Mouse (Mus musculus) heart, postnatal 36 days (tissue): ENCODE data around the gene Proz. TPM values are rescaled to one million over a fixed set of nuclear protein-coding genes. Genes with fewer than 3 reads are reported as not detected.

Source experiments
- DNase-seq, 2 experiments: peaks; one replicate each; pipeline ENCODE4 v3.0.0; 2021 to 2022
- intact Hi-C: fragments of 180-260 bp; cut with DNase I; formaldehyde crosslinking; loops from one replicate; pipeline ENCODE4 v1.15.1; 2025
- total RNA-seq, 2 experiments: library from RNA; stranded (reverse); gene quantifications; 2 replicates each; pipeline ENCODE4 v1.2.3; 2021

Proz gene
- total RNA-seq, 2 experiments from 2014 or later: not detected

GRCm38 (mm10) chr8:13105908-13106551, 45.3 kb downstream of the Proz start:
- intact Hi-C loops: loop anchor here (2.0 to 10.0 kb wide), 6 partner anchors 53 to 1551 kb away; partner anchors contain the start of genes Atp11a, Cars2, Ing1 and Lamp1
- no peak for DNase-seq

GRCm38 (mm10) chr8:13107990-13108638, 47.4 kb downstream of the Proz start:
- no peak for DNase-seq
- intact Hi-C loops: loop anchor here (5.0 to 10.0 kb wide), 5 partner anchors 131 to 1553 kb away; partner anchors contain the start of genes Atp11a, Cars2, Ing1 and Tubgcp3

GRCm38 (mm10) chr8:13108967-13109366, 48.3 kb downstream of the Proz start:
- DNase-seq: no peak
- intact Hi-C loops: loop anchor here (5.0 to 10.0 kb wide), 5 partner anchors 132 to 1554 kb away; partner anchors contain the start of genes Atp11a, Cars2, Ing1 and Tubgcp3

GRCm38 (mm10) chr8:13109416-13109960, 48.8 kb downstream of the Proz start:
- DNase-seq: no peak
- intact Hi-C loops: loop anchor here (5.0 to 10.0 kb wide), 5 partner anchors 132 to 1555 kb away; partner anchors contain the start of genes Atp11a, Cars2, Ing1 and Tubgcp3

GRCm38 (mm10) chr8:13111917-13112316, 51.2 kb downstream of the Proz start:
- no peak for DNase-seq

GRCm38 (mm10) chr8:13113232-13113631, 52.5 kb downstream of the Proz start:
- no peak for DNase-seq
- intact Hi-C loops: no loop called here

More at GRCm38 (mm10) chr8:13111917-13112316, 51.2 kb downstream of the Proz start:
- intact Hi-C loops: no loop called here

GRCm38 (mm10) chr8:13117096-13117495, 56.4 kb downstream of the Proz start:
- intact Hi-C loops: no loop called here
- DNase-seq: no peak

- intact Hi-C loops: no loop called here
- DNase-seq: no peak
Observed at GRCm38 (mm10) chr8:13118516-13118915, 57.8 kb downstream of the Proz start.

GRCm38 (mm10) chr8:13120882-13121665, 60.4 kb downstream of the Proz start:
- DNase-seq: no peak
- intact Hi-C loops: loop anchor here (5.0 kb wide), 1 partner anchor 141 kb away; no protein-coding TSS in a partner anchor

- DNase-seq: no peak
- intact Hi-C loops: loop anchor here (5.0 kb wide), 1 partner anchor 139 kb away; no protein-coding TSS in a partner anchor
Observed at GRCm38 (mm10) chr8:13122887-13123421, 62.2 kb downstream of the Proz start.

GRCm38 (mm10) chr8:13124897-13125296, 64.2 kb downstream of the Proz start:
- DNase-seq: no peak
- intact Hi-C loops: loop anchor here (5.0 kb wide), 1 partner anchor 137 kb away; no protein-coding TSS in a partner anchor

Other genes with a start within 250 kb of the Proz start
- 10 to 100 TPM; 53.3 to 77.9 TPM for gene Mcf2l, start 187.1 kb upstream of the Proz start, total RNA-seq
- under 1 TPM; 0.19 to 0.35 TPM for gene F7, start 34.9 kb upstream of the Proz start, total RNA-seq
- gene F10, start 23.6 kb upstream of the Proz start, total RNA-seq: under 1 TPM; 0.46 to 0.58 TPM
- 10 to 100 TPM in 1 of 2 experiments, 1 to 10 TPM in 1; 7.5 to 11.0 TPM for gene Pcid2, start 44.5 kb downstream of the Proz start, total RNA-seq
- 10 to 100 TPM; 77.2 to 81.4 TPM for gene Cul4a, start 44.7 kb downstream of the Proz start, total RNA-seq
- 100 to 1,000 TPM; 403 to 406 TPM for gene Lamp1, start 98.2 kb downstream of the Proz start, total RNA-seq
- 1 to 10 TPM; 4.8 to 4.9 TPM for gene Grtp1, start 139.7 kb downstream of the Proz start, total RNA-seq
- 100 to 1,000 TPM; 573 to 582 TPM for gene Adprhl1, start 193.2 kb downstream of the Proz start, total RNA-seq
- 10 to 100 TPM; 49.1 to 58.1 TPM for gene Dcun1d2, start 227.2 kb downstream of the Proz start, total RNA-seq
- gene Tmco3, start 227.3 kb downstream of the Proz start, total RNA-seq: 10 to 100 TPM; 29.4 to 29.7 TPM